Mouse (Mus musculus) hindbrain, embryonic 12.5 days (tissue): ENCODE measurements at regions not wholly inside any gene's neighbourhood (a gene's known extent, or its start where the extent isn't known, plus 50 kb on each side); places are given as distances from the start of the nearest gene placed in this dataset.

Experiments used
- ATAC-seq: fragments of 200-750 bp; cut with Nextera tagmentation; 2 replicates; pipeline ENCODE4 v1.8.0; 2017; ENCODE audit warnings: moderate TSS enrichment; ENCODE audit not compliant: low FRiP score
- H3K27ac ChIP-seq: fragments of 300-500 bp; sonication (generic); 2 replicates; pipeline ENCODE4 v1.5.1; 2016; ENCODE audit warnings: mild to moderate bottlenecking
- H3K27me3 ChIP-seq: fragments of 300-500 bp; sonication (generic); 2 replicates; pipeline ENCODE4 v1.6.1; 2016; ENCODE audit warnings: mild to moderate bottlenecking
- H3K36me3 ChIP-seq: fragments of 300-500 bp; sonication (generic); 2 replicates; pipeline ENCODE4 v1.6.1; 2016; ENCODE audit warnings: mild to moderate bottlenecking
- H3K4me1 ChIP-seq: fragments of 300-500 bp; sonication (generic); 2 replicates; pipeline ENCODE4 v1.6.1; 2016
- H3K4me2 ChIP-seq: fragments of 300-500 bp; sonication (generic); replicated peaks from 2 replicates; pipeline ENCODE4 v1.6.1; 2016; ENCODE audit warnings: mild to moderate bottlenecking
- H3K4me3 ChIP-seq: fragments of 300-500 bp; sonication (generic); 2 replicates; pipeline ENCODE4 v1.5.1; 2016; ENCODE audit warnings: mild to moderate bottlenecking
- H3K9ac ChIP-seq: fragments of 300-500 bp; sonication (generic); 2 replicates; pipeline ENCODE4 v1.6.1; 2016; ENCODE audit warnings: mild to moderate bottlenecking, moderate library complexity
- H3K9me3 ChIP-seq: fragments of 300-500 bp; sonication (generic); replicated peaks from 2 replicates; pipeline ENCODE4 v1.6.1; 2016; ENCODE audit warnings: mild to moderate bottlenecking
- WGBS: fragments of 180-500 bp; shearing (Covaris S2); methylation state at CpG from one replicate; pipeline ENCODE4 v1.1.7; 2016; 5-methylcytosine and 5-hydroxymethylcytosine counted together

GRCm38 (mm10) chr1:77978696-77979095 is 218.2 kb downstream of the Pax3 start:
- H3K27me3 ChIP-seq, result peaks cover 29% of the 10 kb centered on the region
- no peak overlapping the region for H3K9ac ChIP-seq
- no peak overlapping the region for H3K4me2 ChIP-seq
- no peak overlapping the region for H3K4me3 ChIP-seq
- H3K4me1 ChIP-seq, result no peaks in the 10 kb centered on the region
- no peak for ATAC-seq
- WGBS, result 6% methylated on average over 7 of the region's 7 CpGs
- H3K36me3 ChIP-seq, result no peaks in the 10 kb centered on the region
- H3K9me3 ChIP-seq, result no peaks in the 10 kb centered on the region
- H3K27ac ChIP-seq, result no peak overlapping the region

- Histone ChIP-seq H3K9me3 (no peaks in the 10 kb centered on the region), H3K4me2 (no peak overlapping the region), H3K9ac (no peak overlapping the region), H3K36me3 (no peaks in the 10 kb centered on the region), H3K27me3 (peaks cover 29% of the 10 kb centered on the region), H3K27ac (no peak overlapping the region), H3K4me1 (0 out of 2 replicates have a peak, but pooled peaks cover 3% of the 10 kb centered on the region), H3K4me3 (no peak overlapping the region)
- ATAC-seq, result no peak
- 94% methylated on average over 18 of the region's 18 CpGs for WGBS
Observed at GRCm38 (mm10) chr1:77975941-77976340, 221.0 kb downstream of the Pax3 start.

GRCm38 (mm10) chr1:77972301-77972717 is 224.6 kb downstream of the Pax3 start:
- 0 out of 2 replicates have a peak overlapping the region, but pooled peaks have one; percentile 26 for H3K4me2 ChIP-seq
- H3K27ac ChIP-seq, result no peak overlapping the region
- H3K27me3 ChIP-seq, result peaks cover 12% of the 10 kb centered on the region
- 11% methylated on average over 9 of the region's 9 CpGs for WGBS
- H3K4me1 ChIP-seq, result 0 out of 2 replicates have a peak, but pooled peaks cover 3% of the 10 kb centered on the region
- peak; percentile 83 for ATAC-seq
- no peak overlapping the region for H3K4me3 ChIP-seq
- no peak overlapping the region for H3K9ac ChIP-seq
- no peaks in the 10 kb centered on the region for H3K9me3 ChIP-seq
- no peaks in the 10 kb centered on the region for H3K36me3 ChIP-seq

- Histone ChIP-seq H3K27me3 (no peaks in the 10 kb centered on the region), H3K4me2 (no peak overlapping the region), H3K9ac (no peak overlapping the region), H3K4me3 (no peak overlapping the region), H3K9me3 (no peaks in the 10 kb centered on the region), H3K36me3 (no peaks in the 10 kb centered on the region), H3K27ac (no peak overlapping the region), H3K4me1 (no peaks in the 10 kb centered on the region)
- ATAC-seq, result no peak
- WGBS, result 46% methylated on average over 3 of the region's 3 CpGs
Observed at GRCm38 (mm10) chr1:77964656-77965335, 232.1 kb downstream of the Pax3 start.

GRCm38 (mm10) chr1:77959309-77959708 is 237.6 kb downstream of the Pax3 start:
- Histone ChIP-seq H3K27me3 (no peaks in the 10 kb centered on the region), H3K27ac (no peak overlapping the region), H3K9ac (no peak overlapping the region), H3K36me3 (no peaks in the 10 kb centered on the region), H3K4me2 (no peak overlapping the region), H3K4me3 (no peak overlapping the region), H3K4me1 (no peaks in the 10 kb centered on the region), H3K9me3 (no peaks in the 10 kb centered on the region)
- ATAC-seq, result no peak
- WGBS, result 74% methylated on average over 1 of the region's 1 CpGs

GRCm38 (mm10) chr1:77957156-77957767 is 239.7 kb downstream of the Pax3 start:
- H3K27me3 ChIP-seq, result no peaks in the 10 kb centered on the region
- 80% methylated on average over 8 of the region's 8 CpGs for WGBS

GRCm38 (mm10) chr1:77947894-77948293 is 249.0 kb downstream of the Pax3 start:
- Histone ChIP-seq H3K9me3 (no peaks in the 10 kb centered on the region), H3K27me3 (peaks cover 6% of the 10 kb centered on the region; the same call in 1 of the 2 replicates), H3K9ac (no peak overlapping the region), H3K4me3 (no peak overlapping the region), H3K4me2 (no peak overlapping the region), H3K27ac (no peak overlapping the region), H3K36me3 (no peaks in the 10 kb centered on the region), H3K4me1 (peaks cover 8% of the 10 kb centered on the region; the same call in 1 of the 2 replicates)
- WGBS, result 69% methylated on average over 2 of the region's 2 CpGs
- ATAC-seq, result no peak

More at GRCm38 (mm10) chr1:77957156-77957767, 239.7 kb downstream of the Pax3 start:
- H3K9ac ChIP-seq, result no peak overlapping the region
- H3K27ac ChIP-seq, result no peak overlapping the region
- no peak overlapping the region for H3K4me2 ChIP-seq
- H3K4me1 ChIP-seq, result no peaks in the 10 kb centered on the region
- ATAC-seq, result no peak
- H3K9me3 ChIP-seq, result no peaks in the 10 kb centered on the region
- H3K4me3 ChIP-seq, result no peak overlapping the region
- no peaks in the 10 kb centered on the region for H3K36me3 ChIP-seq

- WGBS, result 54% methylated on average over 2 of the region's 2 CpGs
- Histone ChIP-seq H3K9me3 (no peaks in the 10 kb centered on the region), H3K9ac (no peak overlapping the region), H3K4me1 (peaks cover 8% of the 10 kb centered on the region; the same call in 1 of the 2 replicates), H3K27me3 (peaks cover 6% of the 10 kb centered on the region; the same call in 1 of the 2 replicates), H3K4me3 (no peak overlapping the region), H3K4me2 (no peak overlapping the region), H3K36me3 (no peaks in the 10 kb centered on the region), H3K27ac (no peak overlapping the region)
- ATAC-seq, result no peak
Observed at GRCm38 (mm10) chr1:77944327-77944645, 252.6 kb downstream of the Pax3 start.

- no peak overlapping the region for H3K27ac ChIP-seq
Observed at GRCm38 (mm10) chr1:77943633-77944326, 253.2 kb downstream of the Pax3 start.

GRCm38 (mm10) chr1:77943101-77943500 is 253.8 kb downstream of the Pax3 start:
- 4% methylated on average over 5 of the region's 5 CpGs for WGBS
- Histone ChIP-seq H3K4me1 (peaks cover 8% of the 10 kb centered on the region; the same call in 1 of the 2 replicates), H3K27ac (no peak overlapping the region), H3K9me3 (no peaks in the 10 kb centered on the region), H3K4me3 (no peak overlapping the region), H3K4me2 (no peak overlapping the region), H3K9ac (no peak overlapping the region), H3K36me3 (no peaks in the 10 kb centered on the region), H3K27me3 (peaks cover 3% of the 10 kb centered on the region; the same call in 1 of the 2 replicates)
- no peak for ATAC-seq

More at GRCm38 (mm10) chr1:77943633-77944326, 253.2 kb downstream of the Pax3 start:
- no peak overlapping the region for H3K4me2 ChIP-seq
- peaks cover 6% of the 10 kb centered on the region; the same call in 1 of the 2 replicates for H3K27me3 ChIP-seq
- H3K4me3 ChIP-seq, result no peak overlapping the region
- no peaks in the 10 kb centered on the region for H3K36me3 ChIP-seq
- no peak overlapping the region for H3K9ac ChIP-seq
- 0 out of 2 replicates have a peak, but pooled peaks have one; percentile 50 for ATAC-seq
- WGBS, result 56% methylated on average over 14 of the region's 14 CpGs
- peaks cover 8% of the 10 kb centered on the region; the same call in 1 of the 2 replicates for H3K4me1 ChIP-seq
- no peaks in the 10 kb centered on the region for H3K9me3 ChIP-seq

GRCm38 (mm10) chr1:77933095-77933766 is 263.7 kb downstream of the Pax3 start:
- H3K9me3 ChIP-seq, result no peaks in the 10 kb centered on the region
- WGBS, result 73% methylated on average over 6 of the region's 6 CpGs
- no peak for ATAC-seq
- no peaks in the 10 kb centered on the region for H3K36me3 ChIP-seq
- no peak overlapping the region for H3K4me2 ChIP-seq
- H3K27me3 ChIP-seq, result no peaks in the 10 kb centered on the region
- H3K4me3 ChIP-seq, result no peak overlapping the region
- H3K9ac ChIP-seq, result no peak overlapping the region
- no peak overlapping the region for H3K27ac ChIP-seq
- H3K4me1 ChIP-seq, result peaks cover 6% of the 10 kb centered on the region

- Histone ChIP-seq H3K9ac (no peak overlapping the region), H3K36me3 (no peaks in the 10 kb centered on the region), H3K4me3 (no peak overlapping the region), H3K27ac (no peak overlapping the region), H3K27me3 (no peaks in the 10 kb centered on the region), H3K9me3 (no peaks in the 10 kb centered on the region), H3K4me1 (peaks cover 6% of the 10 kb centered on the region), H3K4me2 (no peak overlapping the region)
- no peak for ATAC-seq
- 81% methylated on average over 5 of the region's 5 CpGs for WGBS
Observed at GRCm38 (mm10) chr1:77932226-77932625, 264.7 kb downstream of the Pax3 start.
